Mouse (Mus musculus) c-Kit-positive CD71-positive TER-119-positive erythroid progenitor cells, embryonic 14.5 days (primary cell): ENCODE data around the gene H2afj.
"Not testable (repeated sequence)": the region's sequence is repeated elsewhere in the genome, so short reads cannot be mapped to it uniquely, and the experiment has no call there.

Experiments
- DNase-seq: peaks from one replicate; pipeline ENCODE4 v3.0.0-alpha.2; 2013; ENCODE audit warnings: low spot score

The H2afj gene

DNA sequence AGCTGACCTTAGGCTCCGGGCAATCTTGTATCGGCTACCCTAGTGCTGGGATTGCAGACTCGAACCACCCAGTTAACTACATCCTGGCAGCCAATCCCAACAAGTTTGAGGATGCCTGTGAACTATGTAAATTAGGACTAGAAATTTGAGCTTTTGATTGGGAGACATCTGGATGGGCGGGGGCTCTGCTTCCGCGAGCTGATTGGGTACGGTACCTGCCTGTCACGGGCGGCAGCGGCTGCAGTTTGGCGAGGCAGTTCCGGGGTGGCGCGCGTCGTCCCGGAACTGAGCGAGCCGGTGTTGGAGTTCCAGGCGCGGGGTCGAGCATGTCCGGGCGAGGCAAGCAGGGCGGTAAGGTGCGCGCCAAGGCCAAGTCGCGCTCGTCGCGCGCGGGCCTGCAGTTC is at the start of gene H2afj:
TSS of gene H2afj (plus strand) at position 231 of the 404 bp plus-strand sequence.
- DNase-seq = peak; percentile 94

DNA sequence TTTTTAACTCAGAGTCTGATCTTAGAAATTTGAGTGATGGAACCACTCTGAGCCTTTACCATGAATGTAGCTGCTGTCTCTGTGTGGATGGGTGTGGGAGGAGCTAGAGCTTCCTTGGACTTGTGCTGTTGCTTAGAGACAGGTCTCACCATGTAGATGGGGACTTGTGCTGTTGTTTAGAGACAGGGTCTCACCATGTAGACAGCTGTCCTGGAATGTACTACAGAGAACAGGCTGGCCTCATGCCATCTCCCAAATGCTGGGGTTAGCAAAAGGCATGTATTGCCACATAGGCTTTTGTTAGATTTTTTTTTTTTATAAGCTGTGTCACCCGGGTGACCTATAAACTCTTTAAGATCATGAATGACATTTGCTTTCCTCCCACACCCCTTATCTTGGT is 44.1 kb upstream of the H2afj start:
- no peak for DNase-seq

DNA sequence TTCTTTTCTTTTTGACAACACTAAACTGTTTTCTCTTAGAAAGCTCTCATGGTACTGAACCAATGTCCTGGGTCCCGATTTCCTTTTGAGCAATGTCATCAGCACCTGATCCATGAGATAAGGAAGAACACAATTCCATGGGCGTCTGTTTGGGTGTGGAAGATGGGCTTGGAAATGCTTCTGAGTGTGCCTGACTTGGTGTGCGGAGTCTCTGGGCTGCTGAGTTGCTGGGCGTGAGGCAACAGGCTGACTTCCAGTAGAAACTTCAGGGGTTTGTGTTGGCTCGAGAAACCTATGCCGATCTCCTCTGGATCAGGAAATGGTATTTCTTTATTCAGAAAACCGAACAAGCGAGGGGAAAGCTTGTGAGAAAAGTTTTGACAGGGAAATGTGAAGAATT is 38.9 kb upstream of the H2afj start:
- no peak for DNase-seq

DNA sequence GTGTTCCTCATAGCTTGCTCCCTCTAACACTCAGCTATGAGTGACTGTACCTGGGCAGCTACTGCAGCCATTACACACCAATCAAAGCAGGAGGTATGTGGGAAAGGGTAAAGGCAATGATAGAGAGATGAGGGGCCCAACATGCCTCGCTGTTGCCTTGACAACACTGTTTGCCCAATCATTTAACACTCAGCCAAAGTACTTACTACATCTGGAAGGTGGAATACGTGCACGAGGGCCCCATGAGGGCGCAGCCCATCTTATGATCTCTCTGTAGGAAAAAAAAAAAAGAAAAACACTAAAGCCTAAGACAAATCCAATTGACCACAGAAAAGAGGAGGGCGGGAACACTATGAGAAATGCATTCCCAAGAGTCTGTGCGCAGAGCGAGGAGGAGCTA is 38.2 kb upstream of the H2afj start:
- DNase-seq = no peak

DNA sequence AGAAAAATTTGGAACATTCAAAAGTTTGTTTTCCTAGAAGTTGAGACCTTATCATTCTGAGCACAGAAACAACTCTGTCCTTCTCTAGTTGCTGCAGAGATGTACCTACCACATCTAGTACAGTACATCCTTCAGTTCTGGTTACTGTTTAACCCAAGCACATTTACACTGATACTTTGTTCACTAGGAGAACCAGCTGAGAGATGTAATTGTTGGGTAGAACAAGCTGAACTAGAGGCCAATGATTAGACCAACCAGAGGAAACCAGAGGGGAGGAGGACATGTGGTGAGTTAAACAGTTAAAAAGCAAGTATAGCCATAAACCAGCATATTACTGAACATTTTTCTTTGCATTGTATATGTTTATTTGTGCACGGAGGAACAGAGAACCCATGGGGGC is 31.7 kb upstream of the H2afj start:
- no peak for DNase-seq

DNA sequence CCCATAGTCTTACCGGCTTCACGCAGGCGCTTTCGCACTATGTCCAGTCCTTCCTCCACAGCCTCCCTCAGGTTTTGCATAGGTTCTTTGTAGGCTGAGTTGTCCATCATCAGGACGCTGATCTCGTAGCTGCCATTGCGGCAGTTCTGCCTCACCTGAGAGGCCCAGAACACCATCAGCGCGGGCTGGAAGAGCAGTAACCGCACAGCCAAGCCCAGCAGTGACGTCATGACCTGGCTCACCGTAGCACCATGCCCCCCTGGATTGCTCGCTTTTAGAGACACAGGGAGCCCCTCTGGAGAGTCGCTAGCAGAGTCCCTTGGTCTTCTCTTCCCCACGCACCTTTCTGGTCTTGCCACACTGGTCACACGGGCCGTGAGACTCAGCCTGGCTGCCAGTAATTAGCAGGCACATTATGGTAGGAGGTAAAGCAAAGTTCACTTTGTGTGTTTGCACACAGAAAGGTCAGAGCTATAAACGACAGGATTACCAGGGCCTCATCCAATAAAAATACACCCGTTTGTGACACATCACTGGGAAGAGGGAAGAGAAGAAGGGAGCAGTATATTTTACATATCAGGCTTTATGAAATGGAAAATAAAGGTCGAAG is 26.6 kb upstream of the H2afj start, which contains the start of gene Gucy2c:
TSS of gene Gucy2c (minus strand) at position 389 of the 610 bp plus-strand sequence.
- no peak for DNase-seq

DNA sequence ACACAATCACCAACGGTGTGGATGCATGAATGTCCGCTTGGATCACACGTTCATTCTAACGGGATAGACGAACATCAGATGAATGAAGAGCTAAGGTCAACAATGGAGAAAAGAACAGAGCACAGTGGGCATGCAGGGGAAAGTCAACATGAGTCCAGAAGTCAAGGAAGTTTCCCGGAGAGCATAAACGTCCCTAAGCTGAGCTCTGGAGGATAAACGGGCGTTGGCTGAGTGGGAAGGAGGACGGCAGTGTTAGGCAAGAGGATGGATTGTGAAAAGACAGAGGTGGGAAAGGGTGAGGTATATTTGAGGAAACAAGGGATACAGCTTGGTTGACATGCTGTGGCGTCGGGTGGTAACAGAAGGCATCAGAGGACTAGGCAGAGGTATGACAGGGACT is 25.9 kb upstream of the H2afj start:
- DNase-seq = no peak

DNA sequence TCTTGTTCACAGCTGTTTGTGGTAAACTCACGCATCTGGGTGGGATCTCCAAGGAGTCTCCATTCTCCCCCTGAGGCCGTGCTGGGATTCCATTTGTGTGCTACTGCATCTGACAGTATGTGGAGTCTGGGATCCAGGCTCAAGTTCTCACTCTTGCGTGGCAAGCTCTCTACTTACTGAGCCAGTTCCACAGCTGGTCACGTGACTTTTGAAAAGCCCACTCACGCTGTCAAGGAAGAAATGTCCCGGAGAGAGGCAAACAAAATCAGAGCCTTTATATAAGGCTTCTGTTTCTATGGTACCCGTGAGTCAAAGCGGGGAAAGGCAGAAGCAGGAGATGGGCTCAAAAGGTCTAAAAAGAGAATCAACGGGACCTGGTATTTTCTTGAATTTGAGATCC is 25.3 kb upstream of the H2afj start:
- DNase-seq = no peak

DNA sequence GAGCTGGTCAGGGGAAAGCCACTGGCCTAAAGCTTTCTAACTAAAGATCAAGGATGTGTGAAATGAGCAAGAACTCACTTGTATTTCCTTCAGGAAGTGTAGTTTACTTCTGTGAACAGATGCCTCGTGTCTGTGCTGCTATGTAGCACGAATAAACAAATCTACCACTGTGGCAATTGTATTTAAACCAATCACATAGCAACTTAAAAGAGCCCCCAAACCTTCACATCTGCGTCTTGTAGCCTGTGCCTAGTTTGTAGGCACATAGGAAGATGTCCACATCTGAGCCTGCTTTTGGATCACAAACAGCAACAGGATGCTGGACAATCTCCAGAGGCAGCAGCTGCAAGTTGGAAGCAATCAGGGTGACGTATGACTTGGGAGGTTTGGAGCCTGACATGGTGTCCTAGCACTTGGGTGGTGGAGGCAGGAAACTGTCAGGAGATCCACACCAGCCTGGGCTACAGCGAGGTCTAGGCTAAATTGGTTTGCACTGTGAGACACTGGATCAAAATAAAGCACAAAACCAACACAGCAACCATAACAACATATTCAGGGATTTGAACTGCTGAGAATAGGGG is 18.6 kb upstream of the H2afj start:
- no peak for DNase-seq

DNA sequence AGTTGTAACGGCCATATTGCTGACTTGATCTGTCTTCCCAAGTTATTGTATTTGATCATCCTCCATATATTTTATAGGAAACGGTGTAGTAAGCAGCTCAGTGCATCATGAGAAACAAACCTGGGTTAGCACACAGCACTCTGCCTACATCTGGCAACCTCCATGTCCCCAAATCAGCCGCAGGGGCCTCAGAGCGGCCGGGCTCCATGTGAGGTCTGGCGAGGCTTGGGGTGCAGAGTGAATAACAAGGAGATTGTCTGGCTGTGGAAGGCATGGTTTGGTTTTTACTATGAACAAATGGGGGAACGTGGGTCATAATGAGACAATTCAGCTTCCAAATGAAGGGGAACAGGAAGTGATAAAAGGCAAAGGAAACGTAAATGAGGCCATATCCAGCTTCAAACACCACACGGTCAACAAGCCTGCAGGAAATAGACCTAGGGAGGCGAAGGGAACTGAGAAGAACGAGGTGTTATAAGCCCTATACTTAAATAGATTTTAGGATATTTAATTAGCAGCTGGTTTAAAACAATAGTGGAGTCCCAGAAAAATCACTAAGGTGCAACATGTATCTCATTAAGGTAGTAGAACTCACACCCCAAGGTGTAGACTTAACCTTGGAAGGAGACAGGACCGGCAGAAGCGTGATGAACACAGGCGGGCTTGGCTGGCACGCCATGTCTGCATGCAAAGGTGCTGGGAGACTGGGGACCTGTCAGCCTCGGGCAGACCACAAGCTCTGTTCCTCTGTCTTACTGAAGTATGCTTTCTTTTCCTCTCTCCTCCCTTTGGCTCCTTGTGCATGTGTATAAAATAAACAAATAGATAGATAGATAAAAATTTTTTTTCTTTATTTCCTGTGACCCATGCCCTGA is 14.9 kb upstream of the H2afj start:
- DNase-seq = no peak

DNA sequence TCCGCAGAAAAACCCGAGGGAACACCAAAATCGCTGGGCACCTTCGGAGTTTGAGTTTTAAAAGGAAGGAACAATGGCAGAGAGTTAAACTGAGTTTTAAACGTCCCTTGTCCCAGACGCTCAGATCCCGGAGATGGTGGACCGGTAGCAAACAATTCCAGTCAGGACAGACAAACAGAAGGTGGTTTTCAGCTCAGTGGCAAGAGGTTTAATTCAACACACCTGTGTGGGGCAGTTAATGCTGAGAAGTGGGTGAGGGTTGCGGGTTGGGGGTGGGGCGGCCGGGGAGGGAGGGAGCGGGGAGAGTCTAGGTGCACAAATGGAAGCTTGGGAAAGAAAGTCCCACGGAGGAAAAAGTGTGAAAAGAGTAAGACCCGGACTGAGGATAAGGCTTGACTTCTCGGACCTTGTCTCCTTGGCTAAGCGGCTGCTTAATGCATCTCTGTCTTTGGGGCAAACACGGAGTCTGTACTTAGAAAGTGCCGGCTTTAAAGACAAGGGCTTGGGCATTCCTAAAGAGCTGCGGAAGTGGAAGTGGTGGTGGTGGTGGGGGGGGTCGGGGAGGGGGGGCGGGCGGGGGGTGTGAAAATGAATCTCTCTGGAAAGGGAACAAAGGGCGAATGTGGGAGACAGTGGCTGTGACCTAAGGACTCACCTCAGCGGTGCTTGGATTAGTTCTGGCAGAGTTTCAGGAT is 14.1 kb upstream of the H2afj start:
- DNase-seq = no peak

DNA sequence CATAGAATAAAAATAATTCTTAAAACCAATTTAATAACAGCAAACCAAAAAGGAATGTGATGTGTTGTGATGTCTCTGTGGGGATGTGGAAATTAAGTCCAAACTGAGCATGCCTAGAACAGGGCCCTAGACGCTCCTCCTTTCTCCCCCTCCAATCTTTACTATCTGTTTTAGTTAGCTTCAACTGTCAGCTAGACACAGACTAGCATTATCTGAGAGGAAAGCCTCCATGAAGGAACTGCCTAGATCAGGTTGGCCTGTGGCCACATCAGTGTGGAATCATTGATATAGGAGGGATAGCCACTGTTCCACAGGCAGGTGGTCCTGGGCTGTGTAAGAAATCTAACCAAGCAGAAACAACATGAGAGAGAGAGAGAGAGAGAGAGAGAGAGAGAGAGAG is 12.9 kb upstream of the H2afj start:
- no peak for DNase-seq

DNA sequence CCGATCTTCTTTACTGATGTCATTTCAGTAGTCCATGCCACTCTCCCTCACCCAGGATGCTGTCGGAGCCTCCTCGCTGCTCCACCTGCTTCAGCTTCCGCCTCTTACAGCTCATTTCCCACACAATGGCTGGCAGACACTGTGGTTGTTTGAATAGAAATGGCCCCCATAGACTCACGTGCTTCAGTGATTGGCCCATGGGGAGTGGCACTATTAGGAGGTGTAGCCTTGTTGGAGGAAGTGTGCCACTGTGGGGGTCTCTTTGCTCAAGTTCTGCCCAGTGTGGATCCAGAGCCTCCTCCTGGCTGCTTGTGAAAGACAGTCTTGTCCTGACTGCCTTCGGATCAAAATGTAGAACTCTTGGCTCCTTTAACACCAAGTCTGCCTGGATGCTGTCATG is 12.2 kb upstream of the H2afj start:
- no peak for DNase-seq

DNA sequence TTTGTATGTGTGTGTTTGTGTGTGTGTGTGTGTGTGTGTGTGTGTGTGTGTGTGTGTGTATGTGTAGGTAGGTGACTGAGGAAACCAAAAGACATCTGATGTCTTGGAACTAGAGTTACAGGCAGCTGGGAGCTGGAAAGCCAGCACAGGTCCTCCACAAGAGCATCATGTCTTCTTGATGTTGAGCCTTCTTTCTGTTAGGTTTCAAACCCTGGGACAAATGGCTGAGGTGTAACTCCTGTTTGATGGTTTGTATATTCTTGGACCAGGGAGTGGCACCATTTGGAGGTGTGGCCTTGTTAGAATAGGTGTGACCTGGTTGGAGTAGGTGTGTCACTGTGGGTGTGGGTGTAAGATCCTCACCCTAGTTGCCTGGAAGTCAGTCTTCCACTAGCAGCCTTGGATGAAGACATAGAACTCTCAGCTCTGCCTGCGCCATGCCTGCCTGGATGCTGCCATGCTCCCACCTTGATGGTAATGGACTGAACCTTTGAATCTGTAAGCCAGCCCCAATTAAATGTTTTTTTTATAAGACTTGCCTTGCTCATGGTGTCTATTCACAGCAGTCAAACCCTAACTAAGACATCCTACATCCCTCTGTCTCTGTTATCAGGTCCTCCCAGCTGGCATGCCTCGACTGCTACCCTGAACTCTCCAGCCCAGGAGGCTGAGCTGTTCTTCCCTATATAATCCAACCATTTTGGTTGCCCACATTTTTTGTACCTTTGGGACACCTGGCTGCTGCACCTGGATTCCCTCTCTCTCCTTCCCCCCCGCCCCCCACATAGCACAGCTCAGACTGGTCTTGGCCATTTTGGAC is 10.0 kb upstream of the H2afj start:
- DNase-seq = not testable (repeated sequence)

DNA sequence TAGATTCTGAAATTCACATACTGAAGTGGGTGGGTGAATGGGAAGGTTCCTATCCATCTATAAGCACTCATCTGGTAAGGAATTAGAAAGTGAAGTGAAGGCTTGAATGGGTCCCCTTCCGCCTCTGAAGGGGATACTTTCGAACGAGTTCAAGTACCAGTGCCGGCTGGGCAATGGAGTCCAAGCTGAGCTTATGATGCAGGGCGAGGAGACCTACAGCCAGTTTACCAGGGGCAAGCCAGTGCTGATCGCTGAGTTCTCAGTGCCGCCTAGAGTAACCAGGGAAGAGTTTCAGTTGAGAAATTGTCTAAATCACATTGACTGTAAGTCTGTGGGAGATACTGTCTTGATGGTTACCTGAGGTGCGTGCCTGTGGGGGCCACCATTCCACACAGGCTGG is 7.3 kb upstream of the H2afj start:
- no peak for DNase-seq

DNA sequence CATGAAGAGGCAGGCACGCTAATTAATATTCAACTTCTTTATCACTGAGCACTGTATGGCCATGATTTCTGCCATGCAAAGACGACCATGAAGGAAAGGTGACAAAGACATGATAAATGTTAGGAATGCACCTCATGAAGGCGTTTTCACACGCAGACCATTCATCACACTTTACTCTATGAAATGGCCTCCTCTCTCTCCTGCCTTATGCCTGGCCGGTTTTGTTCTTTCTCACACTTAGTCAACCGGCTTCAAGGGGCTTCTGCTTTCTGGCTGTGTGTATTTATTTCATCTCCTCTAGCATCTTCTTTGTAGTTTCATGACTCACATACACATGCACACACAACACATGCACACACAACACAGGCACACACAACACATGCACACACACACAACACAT is 6.8 kb upstream of the H2afj start:
- DNase-seq = no peak

DNA sequence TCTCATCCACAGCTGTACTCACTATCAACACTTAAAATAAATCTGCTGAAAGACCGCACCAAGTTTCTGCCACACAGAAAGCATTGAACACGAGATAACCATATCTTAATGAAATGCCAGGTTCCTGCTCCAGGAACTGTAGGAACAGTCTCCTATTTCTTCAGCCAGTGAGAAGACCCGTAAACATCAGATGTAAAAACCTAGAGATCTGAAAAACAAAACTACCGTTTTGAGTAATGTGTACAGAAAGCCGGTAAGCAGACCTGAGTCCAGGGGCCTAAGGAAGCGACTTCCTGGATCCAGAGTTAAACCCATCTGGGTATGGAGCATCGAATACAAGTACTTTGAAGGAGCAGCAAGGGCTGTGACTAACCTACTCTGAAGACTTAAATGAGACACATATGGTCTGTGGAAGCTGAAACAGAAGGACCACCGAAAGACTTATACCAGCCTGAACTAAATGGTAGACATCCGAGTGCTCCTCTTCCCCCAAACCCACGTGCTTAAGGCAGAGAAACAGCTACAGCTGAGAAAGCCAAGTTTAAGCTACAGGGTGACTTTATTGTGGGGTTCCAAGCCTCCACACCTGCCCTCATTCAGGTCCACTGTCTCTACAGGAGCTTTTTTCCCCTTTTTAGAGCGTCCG is 4.8 kb upstream of the H2afj start:
- DNase-seq = peak; percentile 57

DNA sequence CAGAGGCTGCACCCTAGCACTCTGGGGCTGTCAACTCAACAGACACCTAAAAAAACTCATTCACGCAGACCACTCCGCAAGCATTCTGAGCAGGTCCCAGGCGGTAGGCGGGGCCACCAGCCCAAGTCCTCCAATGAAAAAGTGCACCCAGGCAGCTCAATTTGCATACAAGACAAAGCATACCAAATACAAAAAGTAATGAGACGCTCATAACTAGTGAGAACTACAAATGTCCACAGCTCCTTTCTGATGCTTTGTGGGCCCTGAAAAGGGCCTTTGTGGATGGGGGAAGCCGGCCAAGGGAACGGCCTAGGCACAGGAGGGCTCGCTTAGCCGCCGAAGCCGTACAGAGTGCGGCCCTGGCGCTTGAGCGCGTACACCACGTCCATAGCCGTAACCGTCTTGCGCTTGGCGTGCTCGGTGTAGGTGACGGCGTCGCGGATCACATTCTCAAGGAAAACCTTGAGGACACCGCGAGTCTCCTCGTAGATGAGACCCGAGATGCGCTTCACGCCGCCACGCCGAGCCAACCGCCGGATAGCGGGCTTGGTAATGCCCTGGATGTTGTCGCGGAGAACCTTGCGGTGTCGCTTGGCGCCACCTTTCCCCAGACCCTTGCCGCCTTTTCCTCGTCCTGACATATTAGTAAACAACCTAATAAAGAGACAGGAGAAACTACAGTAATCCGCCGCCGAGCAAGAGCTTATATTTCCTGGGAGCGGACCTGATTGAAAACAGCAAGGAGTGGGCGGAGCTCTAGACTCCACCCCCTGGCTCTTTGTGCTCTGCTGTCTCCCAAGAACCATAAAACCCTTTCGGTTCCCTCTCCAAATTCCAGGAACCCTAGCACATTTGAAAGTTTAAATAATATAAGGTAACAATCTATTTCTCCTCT is 4.1 kb upstream of the H2afj start, which contains the start of gene Hist4h4:
TSS of gene Hist4h4 (minus strand) at position 677 of the 895 bp plus-strand sequence.
- DNase-seq = peak; percentile 100

DNA sequence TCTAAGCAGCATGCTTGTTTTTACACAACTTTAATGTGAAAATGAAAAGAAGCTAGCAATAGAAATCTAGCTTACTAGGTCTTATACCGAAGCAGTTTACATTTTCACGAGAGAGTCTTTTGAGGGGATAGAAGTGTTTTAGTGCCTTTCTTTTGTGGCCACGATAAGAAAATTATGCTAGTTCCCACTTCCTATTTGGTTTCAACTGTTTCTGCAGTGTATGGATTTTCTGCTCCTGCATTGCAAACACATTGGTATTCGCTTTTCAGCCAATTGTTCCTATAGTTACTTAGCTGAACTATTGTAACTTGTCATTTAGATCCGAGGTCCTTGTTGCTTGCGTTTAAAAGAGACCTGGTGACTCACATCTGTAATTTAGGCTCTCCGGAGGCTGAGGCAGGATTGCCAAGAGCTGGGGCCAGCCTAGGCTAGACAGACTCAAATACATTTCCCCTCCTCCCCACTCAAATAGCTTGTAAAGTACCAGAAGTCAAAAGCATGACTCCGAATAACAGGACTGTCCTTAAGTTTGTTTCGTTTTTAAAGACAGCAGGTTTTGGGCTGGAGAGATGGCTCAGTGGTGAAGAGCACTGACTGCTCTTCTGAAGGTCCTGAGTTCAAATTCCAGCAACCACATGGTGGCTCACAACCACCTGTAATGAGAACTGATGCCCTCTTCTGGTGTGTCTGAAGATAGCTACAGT is 3.2 kb upstream of the H2afj start:
- DNase-seq = no peak

DNA sequence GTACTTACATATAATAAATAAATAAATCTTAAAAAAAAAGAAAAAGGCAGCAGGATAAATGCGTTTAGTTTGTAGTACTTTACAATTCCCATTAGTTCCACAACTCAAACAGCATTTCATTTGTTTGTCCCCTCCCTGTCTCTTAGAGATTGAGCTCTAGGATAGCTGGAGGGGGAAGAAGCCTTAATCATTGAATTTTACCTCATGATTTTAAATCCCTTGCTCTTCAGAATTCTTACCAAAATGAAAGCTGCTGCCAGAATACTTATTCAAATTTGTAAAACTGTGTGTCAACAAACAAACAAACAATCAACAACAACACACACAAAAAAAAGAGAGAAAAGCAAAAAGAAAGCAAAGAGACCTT is 2.7 kb upstream of the H2afj start:
- no peak for DNase-seq
